Mouse (Mus musculus): ENCODE data around the gene Eif2b3. TPM values are rescaled to one million over a fixed set of nuclear protein-coding genes. Genes with fewer than 3 reads are reported as not detected.

Gene Eif2b3
- polyA plus RNA-seq, 1 experiment from 2014 or later = 46.1 TPM

- WGBS = 36% methylated on average over 8 of the region's 8 CpGs
- H3K9ac ChIP-seq (replicated peaks) = no peak overlapping the region
Observed at GRCm38 (mm10) chr4:117136034-117136433, 116.8 kb downstream of the Eif2b3 start.

More at GRCm38 (mm10) chr4:117136034-117136433, 116.8 kb downstream of the Eif2b3 start:
- Histone ChIP-seq H3K4me1 (peaks cover 29% of the 10 kb centered on the region), H3K9me3 (replicated peaks) (no peaks in the 10 kb centered on the region), H3K36me3 (peaks cover 5% of the 10 kb centered on the region; the same call in 1 of the 2 replicates), H3K27ac (replicated peaks) (no peak overlapping the region), H3K4me3 (replicated peaks) (no peak overlapping the region), H3K27me3 (replicated peaks) (no peaks in the 10 kb centered on the region), H3K4me2 (no peak overlapping the region)
- ATAC-seq (ENCODE audit: low FRiP score) = no peak

Other genes with a start within 250 kb of the Eif2b3 start
- gene Toe1, start 211.8 kb upstream of the Eif2b3 start, polyA plus RNA-seq (2015; fragmentation: Nextera tagmentation; extraction: Ambion mirVana) = 27.2 and 33.4 TPM in 2 replicates
- 5.6 and 7.5 TPM in 2 replicates for gene Mutyh, start 211.7 kb upstream of the Eif2b3 start, polyA plus RNA-seq (2015; fragmentation: Nextera tagmentation; extraction: Ambion mirVana)
- gene Hpdl, start 197.7 kb upstream of the Eif2b3 start, polyA plus RNA-seq (2015; fragmentation: Nextera tagmentation; extraction: Ambion mirVana) = 1.4 and 1.8 TPM in 2 replicates
- gene Zswim5, start 142.0 kb upstream of the Eif2b3 start, polyA plus RNA-seq (2015; fragmentation: Nextera tagmentation; extraction: Ambion mirVana) = 4.2 and 4.4 TPM in 2 replicates
- 57.2 and 62.7 TPM in 2 replicates for gene Urod, start 25.0 kb upstream of the Eif2b3 start, polyA plus RNA-seq (2015; fragmentation: Nextera tagmentation; extraction: Ambion mirVana)
- gene Hectd3, start 24.1 kb upstream of the Eif2b3 start, polyA plus RNA-seq (2015; fragmentation: Nextera tagmentation; extraction: Ambion mirVana) = 22.4 and 24.9 TPM in 2 replicates
- 6.9 and 7.1 TPM in 2 replicates for gene Ptch2, start 76.7 kb downstream of the Eif2b3 start, polyA plus RNA-seq (2015; fragmentation: Nextera tagmentation; extraction: Ambion mirVana)
- gene Btbd19, start 106.3 kb downstream of the Eif2b3 start, polyA plus RNA-seq (2015; fragmentation: Nextera tagmentation; extraction: Ambion mirVana) = 4.7 and 5.5 TPM in 2 replicates
- not detected in 2 replicates for gene Tctex1d4, start 107.4 kb downstream of the Eif2b3 start, polyA plus RNA-seq (2015; fragmentation: Nextera tagmentation; extraction: Ambion mirVana)
- 19.5 and 22.5 TPM in 2 replicates for gene Plk3, start 114.6 kb downstream of the Eif2b3 start, polyA plus RNA-seq (2015; fragmentation: Nextera tagmentation; extraction: Ambion mirVana)
- gene Rps8, start 136.8 kb downstream of the Eif2b3 start, polyA plus RNA-seq (2015; fragmentation: Nextera tagmentation; extraction: Ambion mirVana) = 530 and 610 TPM in 2 replicates
- gene Kif2c, start 163.2 kb downstream of the Eif2b3 start, polyA plus RNA-seq (2015; fragmentation: Nextera tagmentation; extraction: Ambion mirVana) = 6.8 and 17.1 TPM in 2 replicates
- 6.3 and 8.7 TPM in 2 replicates for gene Tmem53, start 232.5 kb downstream of the Eif2b3 start, polyA plus RNA-seq (2015; fragmentation: Nextera tagmentation; extraction: Ambion mirVana)
- 1.4 and 1.5 TPM in 2 replicates for gene Armh1, start 232.7 kb downstream of the Eif2b3 start, polyA plus RNA-seq (2015; fragmentation: Nextera tagmentation; extraction: Ambion mirVana)